Comparison of ENCODE assay signal across 20 mouse cellular contexts in genomic region chr5:74775596-74775995, GRCm38 (mm10).
DNase-seq lines count a peak whose midpoint lies in the region.
"Had no signal": no experiment of that assay in that cellular context is flagged by ENCODE, and none has a peak within 500 bp of the region (broad histone marks: within the 10 kb centered on the region; RNA-seq: fewer than 3 reads in every experiment).

No protein-coding gene starts in this region.

- peaks cover 1% of the 10 kb centered on the region; the same call in 1 of the 2 replicates for H3K4me1 ChIP-seq in heart, embryonic 10.5 days
- H3K4me1 ChIP-seq: forebrain, embryonic 10.5 days; forebrain, embryonic 12.5 days had no signal

- H3K4me3 ChIP-seq in heart, embryonic 10.5 days = no peak overlapping the region
- H3K4me3 ChIP-seq: embryonic facial prominence, embryonic 13.5 days; embryonic facial prominence, embryonic 15.5 days; forebrain, embryonic 10.5 days; forebrain, embryonic 12.5 days had no signal

- H3K27me3 ChIP-seq in heart, embryonic 10.5 days (ENCODE audit: insufficient read depth, poor library complexity, severe bottlenecking) = peaks cover 7% of the 10 kb centered on the region; the same call in 1 of the 2 replicates
- H3K27me3 ChIP-seq: embryonic facial prominence, embryonic 13.5 days; embryonic facial prominence, embryonic 15.5 days; forebrain, embryonic 12.5 days had no signal

- H3K36me3 ChIP-seq in heart, embryonic 10.5 days = no peaks in the 10 kb centered on the region
- H3K36me3 ChIP-seq: embryonic facial prominence, embryonic 13.5 days; embryonic facial prominence, embryonic 15.5 days; forebrain, embryonic 10.5 days; forebrain, embryonic 12.5 days had no signal

- 82% methylated on average over 3 of the region's 3 CpGs for WGBS in heart, embryonic 10.5 days

- DNase-seq in 3134 (ENCODE audit: extremely low read depth, insufficient read length, low spot score) (peak; percentile 24), 3T3-L1 (ENCODE audit: low read depth, low spot score) (peak; percentile 97), NIH3T3 (ENCODE audit: low read depth) (peak; percentile 91)
- peak; percentile 87 for DNase-seq in fibroblast of lung, adult 2 months (ENCODE audit: low read depth)
- no peak for DNase-seq in embryo, embryonic 11 days
- no peak for DNase-seq in heart, embryonic 10.5 days (ENCODE audit: low spot score)
- DNase-seq in c-Kit-positive CD71-positive TER-119-positive erythroid progenitor cells, embryonic 14.5 days (ENCODE audit: low spot score) = no peak
- no peak for DNase-seq in layer of hippocampus, adult 11-12 months (ENCODE audit: low spot score)
- DNase-seq: adrenal gland, adult 2 months; adrenal gland, postnatal 10 days; adrenal gland, postnatal 25 days; cerebellum, adult 11-12 months; cerebellum, adult 2 months; cerebellum, adult 9-10 months; cerebellum, postnatal 10 days; cerebellum, postnatal 25 days had no signal

- no peak overlapping the region for H3K27ac ChIP-seq in heart, embryonic 10.5 days
- H3K27ac ChIP-seq: embryonic facial prominence, embryonic 13.5 days; embryonic facial prominence, embryonic 15.5 days; forebrain, embryonic 10.5 days; forebrain, embryonic 12.5 days had no signal

- H3K9me3 ChIP-seq in heart, embryonic 10.5 days = no peaks in the 10 kb centered on the region
- H3K9me3 ChIP-seq: embryonic facial prominence, embryonic 13.5 days; embryonic facial prominence, embryonic 15.5 days; forebrain, embryonic 10.5 days; forebrain, embryonic 12.5 days had no signal

Comparison
In these comparisons a context has a peak if more than half of its experiments do, and no peak if none do; other contexts are left out.
1. DNase-seq: peak in 3134 (single experiment), 3T3-L1 (single experiment), NIH3T3 (single experiment) and fibroblast of lung, adult 2 months (single experiment); none in embryo, embryonic 11 days (single experiment), heart, embryonic 10.5 days (single experiment), c-Kit-positive CD71-positive TER-119-positive erythroid progenitor cells, embryonic 14.5 days (single experiment) and layer of hippocampus, adult 11-12 months (single experiment).